Mouse (Mus musculus) forebrain, embryonic 16.5 days (tissue): ENCODE results near the gene Osbpl10. TPM values are rescaled to one million over a fixed set of nuclear protein-coding genes. Genes with fewer than 3 reads are reported as not detected.

Experiments
- ATAC-seq: fragments of 200-750 bp; cut with Nextera tagmentation; 2 replicates; pipeline ENCODE4 v1.8.0; 2017; ENCODE audit warnings: mild to moderate bottlenecking, moderate library complexity
- H3K27ac ChIP-seq: fragments of 300-500 bp; sonication (generic); 2 replicates; pipeline ENCODE4 v1.5.1; 2014; ENCODE audit warnings: low read length, control low read depth
- H3K27me3 ChIP-seq: fragments of 300-500 bp; sonication (generic); replicated peaks from 2 replicates; pipeline ENCODE4 v1.6.1; 2014; ENCODE audit warnings: low read length; ENCODE audit not compliant: control insufficient read depth, insufficient read depth
- H3K36me3 ChIP-seq: fragments of 300-500 bp; sonication (generic); 2 replicates; pipeline ENCODE4 v1.6.1; 2014; ENCODE audit not compliant: control insufficient read depth, insufficient read depth
- H3K4me1 ChIP-seq: fragments of 300-500 bp; sonication (generic); replicated peaks from 2 replicates; pipeline ENCODE4 v1.6.1; 2014; ENCODE audit warnings: low read length; ENCODE audit not compliant: control insufficient read depth, insufficient read depth
- H3K4me2 ChIP-seq: fragments of 300-500 bp; sonication (generic); 2 replicates; pipeline ENCODE4 v1.6.1; 2014; ENCODE audit warnings: mild to moderate bottlenecking, low read length, control low read depth
- H3K4me3 ChIP-seq: fragments of 300-500 bp; sonication (generic); replicated peaks from 2 replicates; pipeline ENCODE4 v1.5.1; 2014; ENCODE audit warnings: mild to moderate bottlenecking, low read length, control low read depth
- H3K9ac ChIP-seq: fragments of 300-500 bp; sonication (generic); replicated peaks from 2 replicates; pipeline ENCODE4 v1.6.1; 2014; ENCODE audit warnings: low read depth, low read length, control low read depth
- H3K9me3 ChIP-seq: fragments of 300-500 bp; sonication (generic); 2 replicates; pipeline ENCODE4 v1.6.1; 2016; ENCODE audit warnings: low read length; ENCODE audit not compliant: control insufficient read depth
- whole genome bisulfite sequencing: fragments of 180-500 bp; shearing (Covaris S2); extraction: QIAGEN DNeasy Blood & Tissue Kit; methylation state at CpG from one replicate; pipeline ENCODE4 v1.1.7; 2014; 5-methylcytosine and 5-hydroxymethylcytosine counted together
- polyA plus RNA-seq: library from polyadenylated mRNA; unstranded; fragments of >200 nt; fragmentation: Nextera tagmentation; extraction: Ambion mirVana; gene quantifications from 2 replicates; pipeline ENCODE4 v1.2.1, GENCODE M21; 2015

The Osbpl10 gene
- polyA plus RNA-seq, 1 experiment from 2014 or later, result 2.8 TPM

GRCm38 (mm10) chr9:115147586-115148355, 169.4 kb downstream of the Osbpl10 start:
- no peak overlapping the region for H3K27ac ChIP-seq
- H3K9me3 ChIP-seq, result peaks cover 3% of the 10 kb centered on the region; the same call in 1 of the 2 replicates
- ATAC-seq, result no peak

GRCm38 (mm10) chr9:115149011-115149756, 170.8 kb downstream of the Osbpl10 start:
- Histone ChIP-seq H3K36me3 (no peaks in the 10 kb centered on the region), H3K4me3 (no peak overlapping the region), H3K4me1 (no peaks in the 10 kb centered on the region), H3K4me2 (no peak overlapping the region), H3K27ac (no peak overlapping the region), H3K27me3 (no peaks in the 10 kb centered on the region), H3K9me3 (peaks cover 6% of the 10 kb centered on the region; the same call in 1 of the 2 replicates), H3K9ac (no peak overlapping the region)
- no peak for ATAC-seq
- 90% methylated on average over 18 of the region's 18 CpGs for WGBS

More at GRCm38 (mm10) chr9:115147586-115148355, 169.4 kb downstream of the Osbpl10 start:
- Histone ChIP-seq H3K9ac (no peak overlapping the region), H3K36me3 (no peaks in the 10 kb centered on the region), H3K4me1 (no peaks in the 10 kb centered on the region), H3K4me2 (no peak overlapping the region), H3K27me3 (no peaks in the 10 kb centered on the region), H3K4me3 (no peak overlapping the region)
- WGBS, result 77% methylated on average over 13 of the region's 13 CpGs

GRCm38 (mm10) chr9:115161591-115161990, 183.2 kb downstream of the Osbpl10 start:
- no peak overlapping the region for H3K9ac ChIP-seq
- H3K36me3 ChIP-seq, result no peaks in the 10 kb centered on the region
- no peak overlapping the region for H3K4me2 ChIP-seq
- no peak overlapping the region for H3K4me3 ChIP-seq
- no peaks in the 10 kb centered on the region for H3K27me3 ChIP-seq
- H3K27ac ChIP-seq, result no peak overlapping the region
- WGBS, result 76% methylated on average over 5 of the region's 5 CpGs
- no peaks in the 10 kb centered on the region for H3K4me1 ChIP-seq
- no peaks in the 10 kb centered on the region for H3K9me3 ChIP-seq
- no peak for ATAC-seq

GRCm38 (mm10) chr9:115163031-115163430, 184.7 kb downstream of the Osbpl10 start:
- no peaks in the 10 kb centered on the region for H3K9me3 ChIP-seq
- H3K36me3 ChIP-seq, result no peaks in the 10 kb centered on the region
- H3K4me1 ChIP-seq, result no peaks in the 10 kb centered on the region
- ATAC-seq, result peak; percentile 59; the same call in 1 of the 2 replicates
- WGBS, result 36% methylated on average over 5 of the region's 5 CpGs
- no peaks in the 10 kb centered on the region for H3K27me3 ChIP-seq
- no peak overlapping the region for H3K9ac ChIP-seq
- H3K4me3 ChIP-seq, result no peak overlapping the region
- no peak overlapping the region for H3K4me2 ChIP-seq
- no peak overlapping the region for H3K27ac ChIP-seq

GRCm38 (mm10) chr9:115163693-115164092, 185.3 kb downstream of the Osbpl10 start:
- no peak for ATAC-seq
- no peaks in the 10 kb centered on the region for H3K4me1 ChIP-seq
- no peak overlapping the region for H3K27ac ChIP-seq
- H3K4me2 ChIP-seq, result no peak overlapping the region
- WGBS, result 76% methylated on average over 8 of the region's 8 CpGs
- H3K9me3 ChIP-seq, result no peaks in the 10 kb centered on the region
- H3K9ac ChIP-seq, result no peak overlapping the region
- H3K4me3 ChIP-seq, result no peak overlapping the region
- H3K36me3 ChIP-seq, result no peaks in the 10 kb centered on the region
- H3K27me3 ChIP-seq, result no peaks in the 10 kb centered on the region

GRCm38 (mm10) chr9:115164351-115164750, 186.0 kb downstream of the Osbpl10 start:
- no peak for ATAC-seq
- Histone ChIP-seq H3K9me3 (no peaks in the 10 kb centered on the region), H3K9ac (no peak overlapping the region), H3K27me3 (no peaks in the 10 kb centered on the region), H3K4me2 (no peak overlapping the region), H3K27ac (no peak overlapping the region), H3K4me1 (no peaks in the 10 kb centered on the region), H3K36me3 (no peaks in the 10 kb centered on the region), H3K4me3 (no peak overlapping the region)
- 89% methylated on average over 7 of the region's 7 CpGs for WGBS

GRCm38 (mm10) chr9:115165996-115166395, 187.6 kb downstream of the Osbpl10 start:
- Histone ChIP-seq H3K9ac (no peak overlapping the region), H3K36me3 (no peaks in the 10 kb centered on the region), H3K27me3 (no peaks in the 10 kb centered on the region), H3K9me3 (no peaks in the 10 kb centered on the region), H3K4me1 (no peaks in the 10 kb centered on the region), H3K4me3 (no peak overlapping the region), H3K27ac (no peak overlapping the region), H3K4me2 (no peak overlapping the region)
- ATAC-seq, result no peak
- WGBS, result 84% methylated on average over 8 of the region's 8 CpGs

- Histone ChIP-seq H3K4me3 (no peak overlapping the region), H3K36me3 (no peaks in the 10 kb centered on the region), H3K27ac (no peak overlapping the region), H3K4me2 (no peak overlapping the region), H3K4me1 (no peaks in the 10 kb centered on the region), H3K9ac (no peak overlapping the region), H3K9me3 (no peaks in the 10 kb centered on the region), H3K27me3 (no peaks in the 10 kb centered on the region)
- no peak for ATAC-seq
- WGBS, result 89% methylated on average over 13 of the region's 13 CpGs
Measured at GRCm38 (mm10) chr9:115169591-115169990, 191.2 kb downstream of the Osbpl10 start.

- Histone ChIP-seq H3K27me3 (no peaks in the 10 kb centered on the region), H3K4me2 (no peak overlapping the region), H3K9me3 (no peaks in the 10 kb centered on the region), H3K4me3 (no peak overlapping the region), H3K36me3 (no peaks in the 10 kb centered on the region), H3K27ac (no peak overlapping the region), H3K4me1 (no peaks in the 10 kb centered on the region), H3K9ac (no peak overlapping the region)
- 89% methylated on average over 6 of the region's 6 CpGs for WGBS
- no peak for ATAC-seq
Measured at GRCm38 (mm10) chr9:115172096-115172495, 193.7 kb downstream of the Osbpl10 start.
